Mouse (Mus musculus): Measurements from ENCODE around the gene Gclm. TPM values are rescaled to one million over a fixed set of nuclear protein-coding genes. Genes with fewer than 3 reads are reported as not detected.
"Not testable (repeated sequence)": the region's sequence is repeated elsewhere in the genome, so short reads cannot be mapped to it uniquely, and the experiment has no call there.

The Gclm gene
- polyA plus RNA-seq, 1 experiment from 2014 or later = 74.2 TPM

- H3K27me3 ChIP-seq = no peaks in the 10 kb centered on the region
- H3K36me3 ChIP-seq = no peaks in the 10 kb centered on the region
- H3K4me3 ChIP-seq (replicated peaks) = no peak overlapping the region
- H3K27ac ChIP-seq (replicated peaks) = no peak overlapping the region
- H3K4me1 ChIP-seq = 0 out of 2 replicates have a peak, but pooled peaks cover 2% of the 10 kb centered on the region
- ATAC-seq (ENCODE audit: insufficient number of reproducible peaks, low FRiP score, low TSS enrichment, low read depth) = no peak
- WGBS = 80% methylated on average over 6 of the region's 6 CpGs
- no peak overlapping the region for H3K9ac ChIP-seq
- no peaks in the 10 kb centered on the region for H3K9me3 ChIP-seq (replicated peaks)
- H3K4me2 ChIP-seq (replicated peaks) = no peak overlapping the region
These were observed 37.6 kb upstream of the Gclm start for GRCm38 (mm10) chr3:122207766-122208165.

- ATAC-seq (ENCODE audit: insufficient number of reproducible peaks, low FRiP score, low TSS enrichment, low read depth) = no peak
- no peaks in the 10 kb centered on the region for H3K9me3 ChIP-seq (replicated peaks)
- H3K4me3 ChIP-seq (replicated peaks) = no peak overlapping the region
- H3K27me3 ChIP-seq = no peaks in the 10 kb centered on the region
- no peaks in the 10 kb centered on the region for H3K36me3 ChIP-seq
- H3K4me1 ChIP-seq = 0 out of 2 replicates have a peak, but pooled peaks cover 2% of the 10 kb centered on the region
- WGBS = 78% methylated on average over 15 of the region's 15 CpGs
- H3K27ac ChIP-seq (replicated peaks) = no peak overlapping the region
- no peak overlapping the region for H3K4me2 ChIP-seq (replicated peaks)
- H3K9ac ChIP-seq = no peak overlapping the region
These were observed 36.8 kb upstream of the Gclm start for GRCm38 (mm10) chr3:122208296-122209225.

GRCm38 (mm10) chr3:122209511-122209910 is 35.8 kb upstream of the Gclm start:
- no peak overlapping the region for H3K4me3 ChIP-seq (replicated peaks)
- 88% methylated on average over 11 of the region's 11 CpGs for WGBS
- no peaks in the 10 kb centered on the region for H3K9me3 ChIP-seq (replicated peaks)

GRCm38 (mm10) chr3:122210434-122210833 is 34.9 kb upstream of the Gclm start:
- no peaks in the 10 kb centered on the region for H3K9me3 ChIP-seq (replicated peaks)
- no peaks in the 10 kb centered on the region for H3K36me3 ChIP-seq
- no peak overlapping the region for H3K9ac ChIP-seq
- ATAC-seq (ENCODE audit: insufficient number of reproducible peaks, low FRiP score, low TSS enrichment, low read depth) = no peak
- H3K4me2 ChIP-seq (replicated peaks) = no peak overlapping the region
- no peak overlapping the region for H3K4me3 ChIP-seq (replicated peaks)
- WGBS = 72% methylated on average over 5 of the region's 5 CpGs
- H3K27ac ChIP-seq (replicated peaks) = no peak overlapping the region
- no peaks in the 10 kb centered on the region for H3K27me3 ChIP-seq
- 0 out of 2 replicates have a peak, but pooled peaks cover 2% of the 10 kb centered on the region for H3K4me1 ChIP-seq

More at GRCm38 (mm10) chr3:122209511-122209910, 35.8 kb upstream of the Gclm start:
- Histone ChIP-seq H3K27me3 (no peaks in the 10 kb centered on the region), H3K27ac (replicated peaks) (no peak overlapping the region), H3K4me2 (replicated peaks) (no peak overlapping the region), H3K4me1 (0 out of 2 replicates have a peak, but pooled peaks cover 2% of the 10 kb centered on the region), H3K36me3 (no peaks in the 10 kb centered on the region), H3K9ac (no peak overlapping the region)
- ATAC-seq (ENCODE audit: insufficient number of reproducible peaks, low FRiP score, low TSS enrichment, low read depth) = no peak

GRCm38 (mm10) chr3:122210846-122211245 is 34.5 kb upstream of the Gclm start:
- Histone ChIP-seq H3K9ac (no peak overlapping the region), H3K9me3 (replicated peaks) (no peaks in the 10 kb centered on the region), H3K27me3 (no peaks in the 10 kb centered on the region), H3K4me2 (replicated peaks) (no peak overlapping the region), H3K4me3 (replicated peaks) (no peak overlapping the region), H3K36me3 (no peaks in the 10 kb centered on the region), H3K27ac (replicated peaks) (no peak overlapping the region), H3K4me1 (0 out of 2 replicates have a peak, but pooled peaks cover 2% of the 10 kb centered on the region)
- no peak for ATAC-seq (ENCODE audit: insufficient number of reproducible peaks, low FRiP score, low TSS enrichment, low read depth)
- 76% methylated on average over 7 of the region's 7 CpGs for WGBS

- Histone ChIP-seq H3K4me2 (replicated peaks) (no peak overlapping the region), H3K27ac (replicated peaks) (no peak overlapping the region), H3K9ac (no peak overlapping the region), H3K36me3 (no peaks in the 10 kb centered on the region), H3K9me3 (replicated peaks) (no peaks in the 10 kb centered on the region), H3K4me1 (no peaks in the 10 kb centered on the region), H3K4me3 (replicated peaks) (no peak overlapping the region), H3K27me3 (no peaks in the 10 kb centered on the region)
- no peak for ATAC-seq (ENCODE audit: insufficient number of reproducible peaks, low FRiP score, low TSS enrichment, low read depth)
- WGBS = 68% methylated on average over 13 of the region's 13 CpGs
These were observed 33.8 kb upstream of the Gclm start for GRCm38 (mm10) chr3:122211446-122212125.

- WGBS = 80% methylated on average over 3 of the region's 3 CpGs
These were observed 23.9 kb upstream of the Gclm start for GRCm38 (mm10) chr3:122221240-122222036.

GRCm38 (mm10) chr3:122226972-122227371 is 18.4 kb upstream of the Gclm start:
- H3K9me3 ChIP-seq (replicated peaks); H3K4me3 ChIP-seq (replicated peaks); H3K27me3 ChIP-seq; ATAC-seq (ENCODE audit: insufficient number of reproducible peaks, low FRiP score, low TSS enrichment, low read depth); H3K4me2 ChIP-seq (replicated peaks); H3K36me3 ChIP-seq; H3K4me1 ChIP-seq; H3K27ac ChIP-seq (replicated peaks); H3K9ac ChIP-seq: not testable (repeated sequence)
- WGBS = 46% methylated on average over 6 of the region's 6 CpGs

More at GRCm38 (mm10) chr3:122221240-122222036, 23.9 kb upstream of the Gclm start:
- Histone ChIP-seq H3K4me1 (no peaks in the 10 kb centered on the region), H3K4me2 (replicated peaks) (no peak overlapping the region), H3K9me3 (replicated peaks) (no peaks in the 10 kb centered on the region), H3K27me3 (no peaks in the 10 kb centered on the region), H3K27ac (replicated peaks) (no peak overlapping the region), H3K9ac (no peak overlapping the region), H3K36me3 (no peaks in the 10 kb centered on the region), H3K4me3 (replicated peaks) (no peak overlapping the region)
- ATAC-seq (ENCODE audit: insufficient number of reproducible peaks, low FRiP score, low TSS enrichment, low read depth) = no peak

GRCm38 (mm10) chr3:122235772-122236171 is 9.6 kb upstream of the Gclm start:
- H3K4me3 ChIP-seq (replicated peaks) = no peak overlapping the region
- ATAC-seq (ENCODE audit: insufficient number of reproducible peaks, low FRiP score, low TSS enrichment, low read depth) = no peak
- H3K9me3 ChIP-seq (replicated peaks) = no peaks in the 10 kb centered on the region
- H3K27ac ChIP-seq (replicated peaks) = no peak overlapping the region
- H3K27me3 ChIP-seq = no peaks in the 10 kb centered on the region
- 50% methylated on average over 1 of the region's 1 CpGs for WGBS
- H3K9ac ChIP-seq = no peak overlapping the region
- H3K4me1 ChIP-seq = no peaks in the 10 kb centered on the region
- no peak overlapping the region for H3K4me2 ChIP-seq (replicated peaks)
- H3K36me3 ChIP-seq = no peaks in the 10 kb centered on the region

- H3K4me3 ChIP-seq (replicated peaks) = no peak overlapping the region
- no peak overlapping the region for H3K9ac ChIP-seq
- no peak overlapping the region for H3K27ac ChIP-seq (replicated peaks)
- no peaks in the 10 kb centered on the region for H3K36me3 ChIP-seq
- no peaks in the 10 kb centered on the region for H3K9me3 ChIP-seq (replicated peaks)
- no peak overlapping the region for H3K4me2 ChIP-seq (replicated peaks)
- H3K4me1 ChIP-seq = peaks cover 21% of the 10 kb centered on the region
- ATAC-seq (ENCODE audit: insufficient number of reproducible peaks, low FRiP score, low TSS enrichment, low read depth) = no peak
- H3K27me3 ChIP-seq = no peaks in the 10 kb centered on the region
- 38% methylated on average over 6 of the region's 6 CpGs for WGBS
These were observed 2.5 kb upstream of the Gclm start for GRCm38 (mm10) chr3:122242876-122243275.
